Mouse (Mus musculus): ENCODE results near the gene Tll2. TPM values are rescaled to one million over a fixed set of nuclear protein-coding genes. Genes with fewer than 3 reads are reported as not detected.
A peak's percentile ranks its signal among the peaks of the same experiment; 100 is the strongest.

Tll2 gene
- polyA plus RNA-seq, 1 experiment from 2014 or later: 0.05 TPM

- Histone ChIP-seq H3K9ac (no peak overlapping the region), H3K27me3 (replicated peaks) (peaks cover 16% of the 10 kb centered on the region), H3K36me3 (no peaks in the 10 kb centered on the region), H3K4me3 (no peak overlapping the region), H3K4me1 (no peaks in the 10 kb centered on the region), H3K9me3 (no peaks in the 10 kb centered on the region), H3K27ac (replicated peaks) (no peak overlapping the region), H3K4me2 (no peak overlapping the region)
- ATAC-seq (ENCODE audit: extremely low read depth, insufficient number of reproducible peaks, low FRiP score, low TSS enrichment): no peak
- 44% methylated on average over 6 of the region's 6 CpGs for WGBS
Measured at GRCm38 (mm10) chr19:41112609-41113008, 94.0 kb downstream of the Tll2 start.

- 45% methylated on average over 5 of the region's 5 CpGs for WGBS
- Histone ChIP-seq H3K27ac (replicated peaks) (no peak overlapping the region), H3K9ac (no peak overlapping the region), H3K36me3 (no peaks in the 10 kb centered on the region), H3K4me3 (no peak overlapping the region), H3K4me2 (no peak overlapping the region), H3K27me3 (replicated peaks) (peaks cover 23% of the 10 kb centered on the region), H3K4me1 (no peaks in the 10 kb centered on the region), H3K9me3 (no peaks in the 10 kb centered on the region)
- no peak for ATAC-seq (ENCODE audit: extremely low read depth, insufficient number of reproducible peaks, low FRiP score, low TSS enrichment)
Measured at GRCm38 (mm10) chr19:41109991-41110390, 96.6 kb downstream of the Tll2 start.

GRCm38 (mm10) chr19:41109496-41109895, 97.1 kb downstream of the Tll2 start:
- Histone ChIP-seq H3K9me3 (no peaks in the 10 kb centered on the region), H3K4me3 (no peak overlapping the region), H3K9ac (no peak overlapping the region), H3K27me3 (replicated peaks) (peaks cover 23% of the 10 kb centered on the region), H3K4me2 (no peak overlapping the region), H3K27ac (replicated peaks) (no peak overlapping the region), H3K4me1 (no peaks in the 10 kb centered on the region), H3K36me3 (no peaks in the 10 kb centered on the region)
- no peak for ATAC-seq (ENCODE audit: extremely low read depth, insufficient number of reproducible peaks, low FRiP score, low TSS enrichment)
- 73% methylated on average over 8 of the region's 8 CpGs for whole genome bisulfite sequencing

- 84% methylated on average over 7 of the region's 7 CpGs for WGBS
- H3K36me3 ChIP-seq: no peaks in the 10 kb centered on the region
- H3K4me1 ChIP-seq: no peaks in the 10 kb centered on the region
- H3K27ac ChIP-seq (replicated peaks): no peak overlapping the region
- no peak for ATAC-seq (ENCODE audit: extremely low read depth, insufficient number of reproducible peaks, low FRiP score, low TSS enrichment)
- H3K9ac ChIP-seq: no peak overlapping the region
- no peaks in the 10 kb centered on the region for H3K9me3 ChIP-seq
- H3K4me2 ChIP-seq: no peak overlapping the region
- no peak overlapping the region for H3K4me3 ChIP-seq
- peaks cover 23% of the 10 kb centered on the region for H3K27me3 ChIP-seq (replicated peaks)
Measured at GRCm38 (mm10) chr19:41108666-41109065, 98.0 kb downstream of the Tll2 start.

GRCm38 (mm10) chr19:41107530-41107929, 99.1 kb downstream of the Tll2 start:
- no peak for ATAC-seq (ENCODE audit: extremely low read depth, insufficient number of reproducible peaks, low FRiP score, low TSS enrichment)
- Histone ChIP-seq H3K4me1 (no peaks in the 10 kb centered on the region), H3K4me3 (no peak overlapping the region), H3K27ac (replicated peaks) (no peak overlapping the region), H3K4me2 (no peak overlapping the region), H3K36me3 (no peaks in the 10 kb centered on the region), H3K9me3 (no peaks in the 10 kb centered on the region), H3K27me3 (replicated peaks) (peaks cover 23% of the 10 kb centered on the region), H3K9ac (no peak overlapping the region)
- WGBS: 52% methylated on average over 8 of the region's 8 CpGs

GRCm38 (mm10) chr19:41104922-41105321, 101.7 kb downstream of the Tll2 start:
- WGBS: 44% methylated on average over 8 of the region's 8 CpGs
- Histone ChIP-seq H3K27ac (replicated peaks) (no peak overlapping the region), H3K4me2 (no peak overlapping the region), H3K27me3 (replicated peaks) (peaks cover 15% of the 10 kb centered on the region; the same call in 1 of the 2 replicates), H3K4me1 (no peaks in the 10 kb centered on the region), H3K9me3 (no peaks in the 10 kb centered on the region), H3K9ac (no peak overlapping the region), H3K36me3 (no peaks in the 10 kb centered on the region), H3K4me3 (no peak overlapping the region)
- no peak for ATAC-seq (ENCODE audit: extremely low read depth, insufficient number of reproducible peaks, low FRiP score, low TSS enrichment)

- H3K9ac ChIP-seq: no peak overlapping the region
- WGBS: 79% methylated on average over 8 of the region's 8 CpGs
- H3K9me3 ChIP-seq: no peaks in the 10 kb centered on the region
- ATAC-seq (ENCODE audit: extremely low read depth, insufficient number of reproducible peaks, low FRiP score, low TSS enrichment): no peak
- no peak overlapping the region for H3K27ac ChIP-seq (replicated peaks)
- H3K4me3 ChIP-seq: no peak overlapping the region
- H3K36me3 ChIP-seq: no peaks in the 10 kb centered on the region
- peaks cover 14% of the 10 kb centered on the region; the same call in 1 of the 2 replicates for H3K27me3 ChIP-seq (replicated peaks)
- H3K4me2 ChIP-seq: no peak overlapping the region
- no peaks in the 10 kb centered on the region for H3K4me1 ChIP-seq
Measured at GRCm38 (mm10) chr19:41101390-41101789, 105.2 kb downstream of the Tll2 start.

- H3K9ac ChIP-seq: no peak overlapping the region
- 91% methylated on average over 7 of the region's 7 CpGs for WGBS
Measured at GRCm38 (mm10) chr19:41100863-41101262, 105.8 kb downstream of the Tll2 start.

GRCm38 (mm10) chr19:41097038-41097437, 109.6 kb downstream of the Tll2 start:
- 54% methylated on average over 4 of the region's 4 CpGs for WGBS
- Histone ChIP-seq H3K4me3 (no peak overlapping the region), H3K27me3 (replicated peaks) (0 out of 2 replicates have a peak, but pooled peaks cover 11% of the 10 kb centered on the region), H3K27ac (replicated peaks) (no peak overlapping the region), H3K9ac (no peak overlapping the region), H3K4me1 (no peaks in the 10 kb centered on the region), H3K9me3 (no peaks in the 10 kb centered on the region), H3K36me3 (no peaks in the 10 kb centered on the region), H3K4me2 (no peak overlapping the region)
- ATAC-seq (ENCODE audit: extremely low read depth, insufficient number of reproducible peaks, low FRiP score, low TSS enrichment): no peak

More at GRCm38 (mm10) chr19:41100863-41101262, 105.8 kb downstream of the Tll2 start:
- Histone ChIP-seq H3K4me1 (no peaks in the 10 kb centered on the region), H3K4me3 (no peak overlapping the region), H3K9me3 (no peaks in the 10 kb centered on the region), H3K27ac (replicated peaks) (no peak overlapping the region), H3K4me2 (no peak overlapping the region), H3K36me3 (no peaks in the 10 kb centered on the region), H3K27me3 (replicated peaks) (peaks cover 16% of the 10 kb centered on the region; the same call in 1 of the 2 replicates)
- ATAC-seq (ENCODE audit: extremely low read depth, insufficient number of reproducible peaks, low FRiP score, low TSS enrichment): no peak

GRCm38 (mm10) chr19:41091901-41092300, 114.7 kb downstream of the Tll2 start:
- H3K9ac ChIP-seq: no peak overlapping the region
- peaks cover 4% of the 10 kb centered on the region; the same call in 1 of the 2 replicates for H3K4me1 ChIP-seq
- no peak overlapping the region for H3K27ac ChIP-seq (replicated peaks)
- 55% methylated on average over 2 of the region's 2 CpGs for WGBS
- peaks cover 28% of the 10 kb centered on the region for H3K27me3 ChIP-seq (replicated peaks)
- ATAC-seq (ENCODE audit: extremely low read depth, insufficient number of reproducible peaks, low FRiP score, low TSS enrichment): no peak
- H3K36me3 ChIP-seq: no peaks in the 10 kb centered on the region
- no peak overlapping the region for H3K4me3 ChIP-seq
- H3K4me2 ChIP-seq: no peak overlapping the region
- no peaks in the 10 kb centered on the region for H3K9me3 ChIP-seq

GRCm38 (mm10) chr19:41089833-41090232, 116.8 kb downstream of the Tll2 start:
- ATAC-seq (ENCODE audit: extremely low read depth, insufficient number of reproducible peaks, low FRiP score, low TSS enrichment): no peak
- 12% methylated on average over 5 of the region's 5 CpGs for WGBS
- H3K27me3 ChIP-seq (replicated peaks): peaks cover 27% of the 10 kb centered on the region
- H3K9ac ChIP-seq: peak overlapping the region; percentile 33; the same call in 1 of the 2 replicates
- H3K4me2 ChIP-seq: no peak overlapping the region
- H3K4me1 ChIP-seq: peaks cover 4% of the 10 kb centered on the region; the same call in 1 of the 2 replicates
- no peaks in the 10 kb centered on the region for H3K9me3 ChIP-seq
- no peaks in the 10 kb centered on the region for H3K36me3 ChIP-seq
- H3K4me3 ChIP-seq: no peak overlapping the region
- H3K27ac ChIP-seq (replicated peaks): no peak overlapping the region

- 34% methylated on average over 18 of the region's 18 CpGs for WGBS
- H3K4me2 ChIP-seq: peak overlapping the region; percentile 41
- peaks cover 30% of the 10 kb centered on the region for H3K27me3 ChIP-seq (replicated peaks)
- peak overlapping the region; percentile 33; the same call in 1 of the 2 replicates for H3K9ac ChIP-seq
- peaks cover 4% of the 10 kb centered on the region; the same call in 1 of the 2 replicates for H3K4me1 ChIP-seq
- H3K9me3 ChIP-seq: no peaks in the 10 kb centered on the region
- no peak overlapping the region for H3K27ac ChIP-seq (replicated peaks)
- no peaks in the 10 kb centered on the region for H3K36me3 ChIP-seq
- no peak for ATAC-seq (ENCODE audit: extremely low read depth, insufficient number of reproducible peaks, low FRiP score, low TSS enrichment)
- H3K4me3 ChIP-seq: peak overlapping the region; percentile 5; the same call in 1 of the 2 replicates
Measured at GRCm38 (mm10) chr19:41088491-41088890, 118.1 kb downstream of the Tll2 start.

Measured in heart, embryonic 13.5 days (tissue).